Mouse (Mus musculus) brain, embryonic 14.5 days (tissue): ENCODE measurements at regions not wholly inside any gene's neighbourhood (a gene's known extent, or its start where the extent isn't known, plus 50 kb on each side); places are given as distances from the start of the nearest gene placed in this dataset.

Source experiments
- CTCF ChIP-seq: fragments of 200-500 bp; IDR thresholded peaks from 2 replicates; pipeline ENCODE4 v1.5.1; 2012; ENCODE audit warnings: inconsistent platforms, mild to moderate bottlenecking, moderate library complexity, borderline replicate concordance; ENCODE audit not compliant: insufficient read depth, insufficient read length; ENCODE audit errors: extremely low read depth
- POLR2A ChIP-seq: fragments of 200-500 bp; IDR thresholded peaks from 2 replicates; pipeline ENCODE4 v1.6.1; 2012; ENCODE audit warnings: mild to moderate bottlenecking, inconsistent platforms, borderline replicate concordance; ENCODE audit not compliant: poor library complexity, insufficient read depth, insufficient read length, severe bottlenecking; ENCODE audit errors: extremely low read depth

- TF ChIP-seq CTCF (no peak), POLR2A (no peak)
Observed at GRCm38 (mm10) chr11:27081188-27081587, 487.4 kb upstream of the Vrk2 start.
